Mouse (Mus musculus): ENCODE measurements at regions not wholly inside any gene's neighbourhood (a gene's known extent, or its start where the extent isn't known, plus 50 kb on each side); places are given as distances from the start of the nearest gene placed in this dataset.

DNA sequence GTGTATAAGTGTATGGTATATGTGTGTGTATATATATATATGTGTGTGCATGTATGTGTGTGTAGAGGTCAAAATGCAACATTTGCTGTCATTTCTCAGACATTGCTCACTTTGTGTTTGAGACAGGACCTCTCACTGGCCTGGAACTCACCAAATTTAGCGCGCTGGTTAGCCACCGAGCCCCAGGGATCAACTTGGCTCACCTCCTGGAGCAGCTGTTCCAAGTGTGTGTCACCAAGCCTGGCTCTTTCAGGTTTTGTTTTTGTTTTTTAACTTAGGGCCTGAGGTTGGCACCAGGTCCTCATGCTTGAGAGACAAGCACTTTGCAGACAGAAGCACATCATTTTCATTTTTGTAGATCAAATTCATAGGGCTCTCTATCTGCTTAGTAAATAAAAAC is 154.0 kb upstream of the Jmjd1c start:
- TF ChIP-seq GATA1 (IDR thresholded peaks at IDR 0.05; ENCODE audit: borderline replicate concordance, low read length) (no peak), POLR2AphosphoS5 (IDR thresholded peaks at IDR 0.05; ENCODE audit: insufficient replicate concordance, low read depth, low read length) (no peak), CTCF (IDR thresholded peaks at IDR 0.05; ENCODE audit: low read depth, low read length) (no peak)
